Mouse (Mus musculus) stomach, postnatal 0 days (tissue): ENCODE measurements at regions not wholly inside any gene's neighbourhood (a gene's known extent, or its start where the extent isn't known, plus 50 kb on each side); places are given as distances from the start of the nearest gene placed in this dataset.

Source experiments
- CTCF ChIP-seq: IDR thresholded peaks from 2 replicates; pipeline ENCODE4 v1.5.1; 2016; ENCODE audit warnings: antibody characterized with exemption, low read depth, mild to moderate bottlenecking, moderate library complexity
- EP300 ChIP-seq: optimal IDR thresholded peaks from 2 replicates; pipeline ENCODE3; 2016; ENCODE audit warnings: antibody characterized with exemption

DNA sequence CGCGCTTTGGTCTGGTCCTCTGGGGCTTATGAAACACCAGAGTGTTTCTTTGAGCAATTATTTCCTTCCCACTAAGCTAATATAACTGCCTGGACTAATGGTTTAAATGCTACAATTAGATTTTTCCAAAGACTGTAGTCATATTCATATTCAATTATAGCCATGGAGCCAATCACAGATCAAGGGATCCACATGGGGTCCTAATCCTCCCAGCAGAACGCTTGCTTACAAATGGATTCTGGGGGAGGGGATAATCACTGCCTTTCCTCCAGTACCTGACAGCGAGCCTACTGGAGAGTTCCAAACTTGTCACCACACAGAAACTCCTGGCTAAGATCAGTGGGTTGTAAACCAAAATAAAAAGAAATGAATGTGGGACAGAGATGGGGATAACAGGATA, 212.0 kb downstream of the Parm1 start:
- no peak for TF ChIP-seq EP300
- TF ChIP-seq CTCF = no peak
